Mouse (Mus musculus) liver, postnatal 0 days (tissue): ENCODE results near the gene Hs3st6.

Experiments used
- CTCF ChIP-seq: sonication (generic); IDR thresholded peaks from 2 replicates; pipeline ENCODE4 v1.5.1; 2016; ENCODE audit warnings: antibody characterized with exemption, low read depth
- EP300 ChIP-seq: IDR thresholded peaks from 2 replicates; pipeline ENCODE4 v1.6.1; 2016; ENCODE audit warnings: antibody characterized with exemption, low read depth, mild to moderate bottlenecking

GRCm38 (mm10) chr17:24732233-24732935, 20.4 kb upstream of the Hs3st6 start:
- TF ChIP-seq CTCF: no peak
- TF ChIP-seq EP300: no peak
